Mouse (Mus musculus) midbrain, embryonic 15.5 days (tissue): ENCODE measurements around the gene Cplx1. TPM values are rescaled to one million over a fixed set of nuclear protein-coding genes. Genes with fewer than 3 reads are reported as not detected.
"Not testable (repeated sequence)": the region's sequence is repeated elsewhere in the genome, so short reads cannot be mapped to it uniquely, and the experiment has no call there.

ENCODE experiments used
- ATAC-seq: fragments of 200-750 bp; cut with Nextera tagmentation; replicated peaks from 2 replicates; pipeline ENCODE4 v1.8.0; 2017; ENCODE audit warnings: moderate TSS enrichment
- H3K27ac ChIP-seq: fragments of 300-500 bp; sonication (generic); 2 replicates; pipeline ENCODE4 v1.5.1; 2015; ENCODE audit warnings: mild to moderate bottlenecking, inconsistent platforms
- H3K27me3 ChIP-seq: fragments of 300-500 bp; sonication (generic); replicated peaks from 2 replicates; pipeline ENCODE4 v1.6.1; 2015; ENCODE audit warnings: inconsistent platforms
- H3K36me3 ChIP-seq: fragments of 300-500 bp; sonication (generic); replicated peaks from 2 replicates; pipeline ENCODE4 v1.6.1; 2015; ENCODE audit warnings: inconsistent platforms
- H3K4me1 ChIP-seq: fragments of 300-500 bp; sonication (generic); 2 replicates; pipeline ENCODE4 v1.6.1; 2015; ENCODE audit warnings: inconsistent platforms
- H3K4me2 ChIP-seq: fragments of 300-500 bp; sonication (generic); 2 replicates; pipeline ENCODE4 v1.6.1; 2015; ENCODE audit warnings: inconsistent platforms, mild to moderate bottlenecking, moderate library complexity
- H3K4me3 ChIP-seq: fragments of 300-500 bp; sonication (generic); 2 replicates; pipeline ENCODE4 v1.5.1; 2015; ENCODE audit warnings: mild to moderate bottlenecking, inconsistent platforms
- H3K9ac ChIP-seq: fragments of 300-500 bp; sonication (generic); 2 replicates; pipeline ENCODE4 v1.6.1; 2015; ENCODE audit warnings: mild to moderate bottlenecking, inconsistent platforms
- H3K9me3 ChIP-seq: fragments of 300-500 bp; sonication (generic); 2 replicates; pipeline ENCODE4 v1.6.1; 2016; ENCODE audit warnings: inconsistent platforms
- WGBS: fragments of 180-500 bp; shearing (Covaris S2); methylation state at CpG from one replicate; pipeline ENCODE4 v1.1.7; 2015; ENCODE audit warnings: mixed read lengths; 5-methylcytosine and 5-hydroxymethylcytosine counted together
- polyA plus RNA-seq: library from polyadenylated mRNA; unstranded; fragments of >200 nt; fragmentation: Nextera tagmentation; extraction: Ambion mirVana; gene quantifications from 2 replicates; pipeline ENCODE4 v1.2.1, GENCODE M21; 2015

Gene Cplx1
- polyA plus RNA-seq, 1 experiment from 2014 or later: 72.8 TPM

GRCm38 (mm10) chr5:108501573-108501972 lies 48.3 kb downstream of the Cplx1 start:
- Histone ChIP-seq H3K27ac (no peak overlapping the region), H3K4me3 (no peak overlapping the region), H3K27me3 (no peaks in the 10 kb centered on the region), H3K36me3 (peaks cover 68% of the 10 kb centered on the region), H3K4me1 (no peaks in the 10 kb centered on the region), H3K4me2 (no peak overlapping the region), H3K9me3 (no peaks in the 10 kb centered on the region), H3K9ac (no peak overlapping the region)
- 92% methylated on average over 1 of the region's 1 CpGs for WGBS
- no peak for ATAC-seq

DNA sequence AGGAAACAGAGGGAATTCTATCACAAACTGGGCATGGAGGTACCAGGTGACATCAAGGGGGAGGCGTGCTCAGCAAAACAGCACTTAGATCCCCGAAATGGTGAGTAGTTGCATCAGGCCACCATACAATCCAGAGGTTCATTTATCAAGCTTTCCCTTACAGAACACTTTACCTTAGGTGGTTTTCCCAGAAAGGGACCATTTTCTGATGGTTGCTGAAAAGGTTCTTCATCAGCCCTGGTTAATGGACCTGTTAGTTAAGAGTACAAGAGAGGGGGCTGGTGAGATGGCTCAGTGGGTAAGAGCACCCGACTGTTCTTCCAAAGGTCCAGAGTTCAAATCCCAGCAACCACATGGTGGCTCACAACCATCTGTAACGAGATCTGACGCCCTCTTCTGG lies 63.7 kb downstream of the Cplx1 start:
- H3K36me3 ChIP-seq: peaks cover 36% of the 10 kb centered on the region

DNA sequence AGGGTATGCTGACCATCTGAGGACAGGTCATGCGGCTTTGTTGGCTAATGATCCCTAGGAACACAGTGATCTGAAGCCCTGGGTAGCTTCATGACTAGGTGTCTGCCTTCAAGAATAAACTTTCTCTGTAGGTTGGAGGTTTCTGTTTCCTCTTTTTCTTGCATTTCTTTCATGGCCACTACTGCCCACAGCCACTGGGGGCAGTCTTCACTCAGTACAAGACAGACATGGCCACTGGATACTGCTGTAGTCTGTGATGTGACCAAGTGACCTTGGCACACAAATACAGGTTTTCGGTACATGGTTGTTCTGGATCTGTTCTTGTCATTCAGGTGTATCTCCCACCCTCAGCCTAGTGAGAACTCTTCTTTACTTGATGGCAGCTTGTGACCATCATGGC lies 64.6 kb downstream of the Cplx1 start:
- Histone ChIP-seq H3K36me3 (peaks cover 30% of the 10 kb centered on the region), H3K4me2 (no peak overlapping the region), H3K27me3 (no peaks in the 10 kb centered on the region), H3K9me3 (no peaks in the 10 kb centered on the region), H3K27ac (no peak overlapping the region), H3K4me3 (no peak overlapping the region), H3K4me1 (no peaks in the 10 kb centered on the region), H3K9ac (no peak overlapping the region)
- ATAC-seq: no peak; the same call in 1 of the 2 replicates
- WGBS: 94% methylated on average over 2 of the region's 2 CpGs

More for the DNA sequence above, 63.7 kb downstream of the Cplx1 start:
- not testable (repeated sequence) for H3K4me2 ChIP-seq, H3K9me3 ChIP-seq, ATAC-seq, H3K27ac ChIP-seq, H3K27me3 ChIP-seq, H3K9ac ChIP-seq, H3K4me1 ChIP-seq, H3K4me3 ChIP-seq
- 92% methylated on average over 5 of the region's 5 CpGs for WGBS

- H3K36me3 ChIP-seq: peaks cover 15% of the 10 kb centered on the region; the same call in 1 of the 2 replicates
Measured at GRCm38 (mm10) chr5:108483006-108483405, 66.8 kb downstream of the Cplx1 start.

DNA sequence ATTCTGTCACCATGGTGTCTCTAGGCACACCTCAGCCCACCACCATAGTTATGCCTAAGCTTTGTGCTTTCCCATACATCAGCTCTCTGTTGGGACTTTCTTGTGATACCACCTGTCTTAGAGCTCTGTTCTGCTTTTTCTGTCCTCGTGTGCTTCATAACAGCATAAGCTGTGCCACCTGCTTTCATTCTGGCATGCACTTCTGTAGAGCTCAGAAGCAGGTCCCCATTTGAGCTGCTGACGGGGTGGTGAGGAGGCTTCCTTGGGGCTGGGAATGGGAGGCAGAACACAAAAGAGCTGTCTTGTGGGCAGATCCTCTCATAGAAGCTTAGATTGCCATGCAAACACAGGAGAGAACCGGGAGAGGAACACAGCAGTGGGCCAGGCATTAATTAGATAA lies 73.8 kb downstream of the Cplx1 start:
- Histone ChIP-seq H3K4me2 (no peak overlapping the region), H3K9ac (no peak overlapping the region), H3K36me3 (peaks cover 56% of the 10 kb centered on the region), H3K4me3 (no peak overlapping the region), H3K27me3 (no peaks in the 10 kb centered on the region), H3K9me3 (no peaks in the 10 kb centered on the region), H3K27ac (no peak overlapping the region), H3K4me1 (no peaks in the 10 kb centered on the region)
- 89% methylated on average over 3 of the region's 3 CpGs for WGBS
- ATAC-seq: no peak

More at GRCm38 (mm10) chr5:108483006-108483405, 66.8 kb downstream of the Cplx1 start:
- no peak overlapping the region for H3K9ac ChIP-seq
- H3K27me3 ChIP-seq: no peaks in the 10 kb centered on the region
- no peak overlapping the region for H3K4me2 ChIP-seq
- H3K4me3 ChIP-seq: no peak overlapping the region
- H3K9me3 ChIP-seq: no peaks in the 10 kb centered on the region
- no peak for ATAC-seq
- H3K4me1 ChIP-seq: no peaks in the 10 kb centered on the region
- 95% methylated on average over 6 of the region's 6 CpGs for WGBS
- H3K27ac ChIP-seq: no peak overlapping the region

GRCm38 (mm10) chr5:108473737-108474136 lies 76.1 kb downstream of the Cplx1 start:
- H3K9ac ChIP-seq: no peak overlapping the region
- no peak for ATAC-seq
- 87% methylated on average over 4 of the region's 4 CpGs for WGBS
- H3K9me3 ChIP-seq: no peaks in the 10 kb centered on the region
- 0 out of 2 replicates have a peak, but pooled peaks cover 2% of the 10 kb centered on the region for H3K4me1 ChIP-seq
- H3K36me3 ChIP-seq: peaks cover 56% of the 10 kb centered on the region
- H3K4me3 ChIP-seq: no peak overlapping the region
- no peaks in the 10 kb centered on the region for H3K27me3 ChIP-seq
- no peak overlapping the region for H3K4me2 ChIP-seq
- H3K27ac ChIP-seq: no peak overlapping the region

GRCm38 (mm10) chr5:108469617-108470016 lies 80.2 kb downstream of the Cplx1 start:
- Histone ChIP-seq H3K4me1 (peaks cover 18% of the 10 kb centered on the region), H3K36me3 (peaks cover 20% of the 10 kb centered on the region), H3K27ac (no peak overlapping the region), H3K27me3 (no peaks in the 10 kb centered on the region), H3K4me3 (no peak overlapping the region), H3K9ac (no peak overlapping the region), H3K9me3 (no peaks in the 10 kb centered on the region), H3K4me2 (no peak overlapping the region)
- no peak for ATAC-seq
- WGBS: 80% methylated on average over 7 of the region's 7 CpGs

Other genes starting within 250 kb of the Cplx1 start
- 5.6 and 6.3 TPM in 2 replicates for gene Pigg, start 237.4 kb downstream of the Cplx1 start, polyA plus RNA-seq
- gene Gm42517, start 182.1 kb downstream of the Cplx1 start, polyA plus RNA-seq: 2.5 and 3.2 TPM in 2 replicates
- 0.23 and 0.28 TPM in 2 replicates for gene Pde6b, start 161.6 kb downstream of the Cplx1 start, polyA plus RNA-seq
- 358 and 373 TPM in 2 replicates for gene Atp5k, start 115.6 kb downstream of the Cplx1 start, polyA plus RNA-seq
- gene Mfsd7a, start 101.1 kb downstream of the Cplx1 start, polyA plus RNA-seq: 0.06 and 0.10 TPM in 2 replicates
- gene Pcgf3, start 88.8 kb downstream of the Cplx1 start, polyA plus RNA-seq: 24.6 and 32.2 TPM in 2 replicates
- 54.9 and 56.9 TPM in 2 replicates for gene Gak, start 79.7 kb upstream of the Cplx1 start, polyA plus RNA-seq
- gene Tmem175, start 79.7 kb upstream of the Cplx1 start, polyA plus RNA-seq: 25.3 and 26.6 TPM in 2 replicates
- gene Idua, start 110.3 kb upstream of the Cplx1 start, polyA plus RNA-seq: 12.1 and 15.9 TPM in 2 replicates
- gene Dgkq, start 119.6 kb upstream of the Cplx1 start, polyA plus RNA-seq: 33.9 and 36.7 TPM in 2 replicates
- 4.0 and 4.1 TPM in 2 replicates for gene Slc26a1, start 125.5 kb upstream of the Cplx1 start, polyA plus RNA-seq
- gene Fgfrl1, start 142.4 kb upstream of the Cplx1 start, polyA plus RNA-seq: 5.5 and 6.0 TPM in 2 replicates
- not detected in 2 replicates for gene Rnf212, start 225.0 kb upstream of the Cplx1 start, polyA plus RNA-seq
- not detected in 2 replicates for gene Tmed11, start 245.3 kb upstream of the Cplx1 start, polyA plus RNA-seq